Mouse (Mus musculus): ENCODE measurements at regions not wholly inside any gene's neighbourhood (a gene's known extent, or its start where the extent isn't known, plus 50 kb on each side); places are given as distances from the start of the nearest gene placed in this dataset.

- Histone ChIP-seq H3K9me3 (ENCODE audit: low read length) (no peaks in the 10 kb centered on the region), H3K4me1 (ENCODE audit: insufficient read depth, low read length) (no peaks in the 10 kb centered on the region), H3K4me2 (ENCODE audit: low read depth, low read length) (no peak overlapping the region), H3K4me3 (ENCODE audit: low read length) (no peak overlapping the region), H3K27ac (no peak overlapping the region), H3K27me3 (ENCODE audit: insufficient read depth, low read length) (no peaks in the 10 kb centered on the region), H3K9ac (replicated peaks; ENCODE audit: low read length) (no peak overlapping the region), H3K36me3 (ENCODE audit: insufficient read depth, low read length) (no peaks in the 10 kb centered on the region)
- TF ChIP-seq CTCF (IDR thresholded peaks at IDR 0.05; ENCODE audit: low read depth), result no peak
- 66% methylated on average over 1 of the region's 1 CpGs for WGBS
- ATAC-seq (no peak), DNase-seq (ENCODE audit: low spot score) (no peak)
These were observed 58.0 kb upstream of the Tspan8 start for GRCm38 (mm10) chr10:115758667-115759066.

Data from hindbrain, postnatal 0 days (tissue).